Mouse (Mus musculus) CH12.LX (cell line): ENCODE data around the gene Sp7. TPM values are rescaled to one million over a fixed set of nuclear protein-coding genes. Genes with fewer than 3 reads are reported as not detected.

ENCODE experiments used
- DNase-seq: peaks from one replicate; pipeline ENCODE4 v3.0.0-alpha.2; 2013; ENCODE audit errors: extremely low read depth
- H3K27ac ChIP-seq: 2 replicates; pipeline ENCODE4 v1.5.1; 2012; ENCODE audit warnings: low read depth, mild to moderate bottlenecking, control low read depth, moderate library complexity; ENCODE audit not compliant: insufficient read depth
- H3K27me3 ChIP-seq: replicated peaks from 2 replicates; pipeline ENCODE3; 2012; ENCODE audit warnings: inconsistent platforms
- H3K36me3 ChIP-seq, 2 experiments: replicated peaks in 1 of 2; 2 replicates each; pipeline versions ENCODE3 to v1.6.1; 2012; ENCODE audit warnings: inconsistent platforms in 1 of 2, low read length in 1 of 2, mild to moderate bottlenecking in 1 of 2, mixed read lengths in 1 of 2, moderate library complexity in 1 of 2; ENCODE audit not compliant: control insufficient read depth in 1 of 2, insufficient read depth in 1 of 2
- H3K4me1 ChIP-seq, 2 experiments: 2 replicates each; pipeline ENCODE4 v1.6.1; 2012; ENCODE audit warnings: inconsistent platforms in 1 of 2, moderate library complexity in 1 of 2; ENCODE audit not compliant: insufficient read depth in 2 of 2, control insufficient read depth in 1 of 2
- H3K4me2 ChIP-seq: 2 replicates; pipeline ENCODE4 v1.6.1; 2012; ENCODE audit warnings: low read depth, mild to moderate bottlenecking, control low read depth; ENCODE audit not compliant: poor library complexity, insufficient read depth, severe bottlenecking
- H3K4me3 ChIP-seq, 3 experiments: fragments of 150-350 bp in 1 of 3; sonication (generic) in 1 of 3; replicated peaks in 1 of 3; 2 replicates each; pipeline versions ENCODE3 to v1.5.1; 2011 to 2012; ENCODE audit warnings: low read depth in 2 of 3, low read length in 2 of 3, mild to moderate bottlenecking in 2 of 3, moderate library complexity in 2 of 3, control low read depth in 1 of 3, improper control_type of control experiment in 1 of 3, inconsistent platforms in 1 of 3, mixed read lengths in 1 of 3; ENCODE audit not compliant: poor library complexity in 1 of 3
- H3K79me2 ChIP-seq: replicated peaks from 2 replicates; pipeline ENCODE4 v1.6.1; 2012; ENCODE audit warnings: mild to moderate bottlenecking, moderate library complexity; ENCODE audit not compliant: control insufficient read depth, poor library complexity, insufficient read depth, severe bottlenecking; ENCODE audit errors: extremely low read depth
- H3K9ac ChIP-seq: 2 replicates; pipeline ENCODE4 v1.6.1; 2012; ENCODE audit warnings: low read depth, mild to moderate bottlenecking, control low read depth, moderate library complexity; ENCODE audit not compliant: insufficient read depth
- H3K9me3 ChIP-seq: replicated peaks from 2 replicates; pipeline ENCODE3; 2012; ENCODE audit warnings: low read length, inconsistent platforms, mixed read lengths
- BHLHE40 ChIP-seq: IDR thresholded peaks from 2 replicates; pipeline ENCODE4 v1.6.1; 2011; ENCODE audit warnings: mild to moderate bottlenecking, low read depth, low read length, improper control_type of control experiment
- CHD1 ChIP-seq: IDR thresholded peaks from 2 replicates; pipeline ENCODE4 v1.6.1; 2012; ENCODE audit warnings: low read depth, low read length, improper control_type of control experiment, inconsistent platforms
- CHD2 ChIP-seq: IDR thresholded peaks from 2 replicates; pipeline ENCODE4 v1.6.1; 2011; ENCODE audit warnings: low read length, improper control_type of control experiment
- CTCF ChIP-seq, 2 experiments: IDR thresholded peaks in 1 of 2; conservative IDR thresholded peaks in 1 of 2; 2 replicates each; pipeline ENCODE4 v1.5.1; 2011 to 2012; ENCODE audit warnings: low read depth in 2 of 2, low read length in 2 of 2, improper control_type of control experiment in 1 of 2, inconsistent platforms in 1 of 2, mild to moderate bottlenecking in 1 of 2, moderate library complexity in 1 of 2
- ELF1 ChIP-seq: IDR thresholded peaks from 2 replicates; pipeline ENCODE4 v1.6.1; 2014; ENCODE audit warnings: low read depth, mild to moderate bottlenecking, inconsistent platforms, low read length, improper control_type of control experiment
- EP300 ChIP-seq: IDR thresholded peaks from 2 replicates; pipeline ENCODE4 v1.6.1; 2011; ENCODE audit warnings: low read length, improper control_type of control experiment
- ETS1 ChIP-seq: conservative IDR thresholded peaks from 2 replicates; pipeline ENCODE4 v1.6.1; 2012; ENCODE audit warnings: low read depth, mild to moderate bottlenecking, inconsistent platforms, low read length, improper control_type of control experiment, moderate library complexity
- GABPA ChIP-seq: IDR thresholded peaks from 2 replicates; pipeline ENCODE4 v1.6.1; 2012; ENCODE audit warnings: low read depth, low read length, improper control_type of control experiment, inconsistent platforms; ENCODE audit not compliant: insufficient replicate concordance
- HCFC1 ChIP-seq: IDR thresholded peaks from 2 replicates; pipeline ENCODE4 v1.6.1; 2012; ENCODE audit warnings: low read depth, mild to moderate bottlenecking, inconsistent platforms, low read length, improper control_type of control experiment
- IRF4 ChIP-seq: IDR thresholded peaks from 2 replicates; pipeline ENCODE4 v1.6.1; 2014; ENCODE audit warnings: low read depth, mild to moderate bottlenecking, inconsistent platforms, low read length, improper control_type of control experiment
- JUN ChIP-seq: IDR thresholded peaks from 2 replicates; pipeline ENCODE4 v1.6.1; 2011; ENCODE audit warnings: low read depth, mild to moderate bottlenecking, low read length, improper control_type of control experiment, moderate library complexity; ENCODE audit not compliant: insufficient read depth
- JUND ChIP-seq: conservative IDR thresholded peaks from 2 replicates; pipeline ENCODE4 v1.6.1; 2011; ENCODE audit warnings: low read depth, low read length, improper control_type of control experiment
- KAT2A ChIP-seq: IDR thresholded peaks from 2 replicates; pipeline ENCODE4 v1.6.1; 2012; ENCODE audit warnings: low read length, improper control_type of control experiment, inconsistent platforms; ENCODE audit not compliant: insufficient replicate concordance
- MAFK ChIP-seq: IDR thresholded peaks from 2 replicates; pipeline ENCODE4 v1.6.1; 2011; ENCODE audit warnings: low read length, improper control_type of control experiment; ENCODE audit not compliant: insufficient replicate concordance
- MEF2A ChIP-seq: IDR thresholded peaks from 2 replicates; pipeline ENCODE4 v1.6.1; 2014; ENCODE audit warnings: low read depth, mild to moderate bottlenecking, inconsistent platforms, low read length, improper control_type of control experiment, borderline replicate concordance
- NELFE ChIP-seq: IDR thresholded peaks from 2 replicates; pipeline ENCODE4 v1.6.1; 2011; ENCODE audit warnings: low read depth, low read length, improper control_type of control experiment
- NRF1 ChIP-seq: IDR thresholded peaks from 2 replicates; pipeline ENCODE4 v1.6.1; 2014; ENCODE audit warnings: low read depth, mild to moderate bottlenecking, inconsistent platforms, low read length, improper control_type of control experiment, moderate library complexity
- PAX5 ChIP-seq: IDR thresholded peaks from 2 replicates; pipeline ENCODE4 v1.6.1; 2012; ENCODE audit warnings: low read length, inconsistent platforms, mixed read lengths
- POLR2AphosphoS2 ChIP-seq: IDR thresholded peaks from 2 replicates; pipeline ENCODE4 v1.6.1; 2011; ENCODE audit warnings: low read depth, low read length, improper control_type of control experiment
- RAD21 ChIP-seq: IDR thresholded peaks from 2 replicates; pipeline ENCODE4 v1.6.1; 2011; ENCODE audit warnings: low read depth, mild to moderate bottlenecking, low read length, improper control_type of control experiment, moderate library complexity
- RCOR1 ChIP-seq: conservative IDR thresholded peaks from 2 replicates; pipeline ENCODE4 v1.6.1; 2012; ENCODE audit warnings: low read depth, mild to moderate bottlenecking, inconsistent platforms, low read length, improper control_type of control experiment
- SMC3 ChIP-seq: IDR thresholded peaks from 2 replicates; pipeline ENCODE4 v1.6.1; 2011; ENCODE audit warnings: low read depth, low read length, improper control_type of control experiment
- TBP ChIP-seq: conservative IDR thresholded peaks from 2 replicates; pipeline ENCODE4 v1.6.1; 2011; ENCODE audit warnings: low read depth, low read length, improper control_type of control experiment
- TCF12 ChIP-seq: IDR thresholded peaks from 2 replicates; pipeline ENCODE4 v1.6.1; 2014; ENCODE audit warnings: low read depth, mild to moderate bottlenecking, inconsistent platforms, low read length, improper control_type of control experiment
- UBTF ChIP-seq: IDR thresholded peaks from 2 replicates; pipeline ENCODE4 v1.6.1; 2012; ENCODE audit warnings: low read depth, mild to moderate bottlenecking, inconsistent platforms, low read length, improper control_type of control experiment, moderate library complexity
- USF2 ChIP-seq: conservative IDR thresholded peaks from 2 replicates; pipeline ENCODE4 v1.6.1; 2011; ENCODE audit warnings: low read depth, low read length, improper control_type of control experiment
- ZC3H11A ChIP-seq: IDR thresholded peaks from 2 replicates; pipeline ENCODE4 v1.6.1; 2012; ENCODE audit warnings: low read depth, mild to moderate bottlenecking, inconsistent platforms, low read length, improper control_type of control experiment
- ZMIZ1 ChIP-seq: IDR thresholded peaks from 2 replicates; pipeline ENCODE4 v1.6.1; 2012; ENCODE audit warnings: low read depth, mild to moderate bottlenecking, inconsistent platforms, low read length, improper control_type of control experiment
- ZNF384 ChIP-seq: IDR thresholded peaks from 2 replicates; pipeline ENCODE4 v1.6.1; 2012; ENCODE audit warnings: low read depth, low read length, improper control_type of control experiment, inconsistent platforms
- dilution Hi-C: fragments of 300-500 bp; cut with MboI; formaldehyde crosslinking; loops from 2 replicates; pipeline ENCODE4 v1.14.3; 2020; ENCODE audit warnings: low sequenced_read_pairs; ENCODE audit not compliant: extremely low pct_unique_long_range_greater_than_20kb, extremely low pct_ligation_motif_present
- in situ Hi-C: fragments of 300-500 bp; cut with MboI; formaldehyde crosslinking; loops from 3 replicates; pipeline ENCODE4 v1.14.3; 2019; ENCODE audit warnings: low sequenced_read_pairs, low pct_ligation_motif_present, low pct_unique_long_range_greater_than_20kb, mixed read lengths
- polyA plus RNA-seq: library from polyadenylated mRNA; unstranded; fragments of >175 nt; gene quantifications from 2 replicates; pipeline ENCODE4 v1.2.1, GENCODE M21; 2012; ENCODE audit warnings: low read depth; ENCODE audit not compliant: insufficient read length
- total RNA-seq, 2 experiments: library from RNA; depleted of rRNA; stranded (reverse); fragments of 300-350 nt in 1 of 2; fragments of >200 nt in 1 of 2; gene quantifications; 2 replicates each; pipeline ENCODE4 v1.2.3; 2012 to 2014

Sp7 gene
- total and polyA plus RNA-seq, 3 experiments = not detected

DNA sequence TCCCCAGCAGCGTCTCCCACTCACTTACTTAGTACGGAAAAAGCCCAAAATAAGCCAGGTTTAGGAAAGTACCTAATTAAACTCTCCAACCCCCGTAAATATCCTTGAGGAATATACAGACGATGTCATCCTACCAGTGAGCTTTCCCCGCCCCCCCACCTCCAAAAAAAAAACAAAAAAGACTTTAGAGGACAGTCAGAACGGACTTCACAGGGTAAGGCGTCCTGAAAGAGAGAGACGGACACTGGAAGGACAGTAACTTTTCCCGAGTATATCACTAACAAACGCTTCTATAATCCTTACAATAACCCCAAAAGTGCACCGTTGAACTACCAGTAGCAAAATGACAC, 16.1 kb downstream of the Sp7 start:
- TF ChIP-seq ZC3H11A = no peak
- no peak for TF ChIP-seq BHLHE40
- peak; percentile 9; the same call in 1 of the 2 replicates for TF ChIP-seq TBP
- peak; percentile 93 for TF ChIP-seq ZNF384
- TF ChIP-seq CTCF (conservative IDR thresholded peaks at IDR 0.05 in 1 of 2, IDR thresholded peaks at IDR 0.05 in 1 of 2; ENCODE audit: low read depth in 2 of 2, low read length in 2 of 2) = 0 out of 4 replicates have a peak, but pooled peaks of 1 of the 2 experiments have one; percentile 4
- H3K4me1 ChIP-seq = peaks cover 3 to 17% of the 10 kb centered on the region in 2 experiments; a peak in 3 of 4 replicates
- no peak for DNase-seq
- peak overlapping the region; percentile 53 to 82 (median 70) for H3K4me3 ChIP-seq
- peak overlapping the region; percentile 92 for H3K4me2 ChIP-seq
- peaks cover 3% of the 10 kb centered on the region for H3K27me3 ChIP-seq
- dilution Hi-C loops = no loop called here
- peak overlapping the region; percentile 77 for H3K9ac ChIP-seq
- H3K79me2 ChIP-seq = peaks cover 15% of the 10 kb centered on the region
- H3K9me3 ChIP-seq = peaks cover 9% of the 10 kb centered on the region
- peaks cover 17 to 25% of the 10 kb centered on the region in 2 experiments for H3K36me3 ChIP-seq
- in situ Hi-C loops = no loop called here
- H3K27ac ChIP-seq = no peak overlapping the region

- peak within 1 kb of the TSS; percentile 86 for H3K9ac ChIP-seq
- H3K4me2 ChIP-seq = peak within 1 kb of the TSS; percentile 92
- peaks cover 3% of the 10 kb centered on the region for H3K27me3 ChIP-seq
- peaks cover 15% of the 10 kb centered on the region for H3K79me2 ChIP-seq
- peaks cover 3 to 17% of the 10 kb centered on the region in 2 experiments; a peak in 3 of 4 replicates for H3K4me1 ChIP-seq
- H3K4me3 ChIP-seq = peak within 1 kb of the TSS; percentile 80 to 98 (median 82)
- peak; percentile 98 for DNase-seq
- H3K27ac ChIP-seq = peak within 1 kb of the TSS; percentile 33
- peaks cover 3% of the 10 kb centered on the region for H3K9me3 ChIP-seq
- peaks cover 23 to 31% of the 10 kb centered on the region in 2 experiments for H3K36me3 ChIP-seq
- dilution Hi-C loops = no loop called here
- in situ Hi-C loops = no loop called here
- TF ChIP-seq NRF1 (peak; percentile 59), SMC3 (peak; percentile 29), IRF4 (peak; percentile 80), ZNF384 (no peak), BHLHE40 (peak; percentile 25; the same call in 1 of the 2 replicates), NELFE (peak; percentile 87), CTCF (conservative IDR thresholded peaks at IDR 0.05 in 1 of 2, IDR thresholded peaks at IDR 0.05 in 1 of 2; ENCODE audit: low read depth in 2 of 2, low read length in 2 of 2) (peak; percentile 70 to 92), ETS1 (peak; percentile 52; the same call in 1 of the 2 replicates), EP300 (no peak; the same call in 1 of the 2 replicates), CHD1 (no peak; the same call in 1 of the 2 replicates), JUND (no peak), RAD21 (no peak; the same call in 1 of the 2 replicates), CHD2 (peak; percentile 44), ZMIZ1 (peak; percentile 43; the same call in 1 of the 2 replicates), RCOR1 (peak; percentile 61; the same call in 1 of the 2 replicates), POLR2AphosphoS2 (no peak), TCF12 (peak; percentile 90), ELF1 (peak; percentile 99), JUN (no peak), TBP (peak; percentile 77), KAT2A (peak; percentile 88), MEF2A (peak; percentile 88), USF2 (no peak), UBTF (peak; percentile 76; the same call in 1 of the 2 replicates), PAX5 (no peak), HCFC1 (peak; percentile 93), MAFK (no peak; the same call in 1 of the 2 replicates), GABPA (peak; percentile 18; the same call in 1 of the 2 replicates)
Measured at GRCm38 (mm10) chr15:102350138-102350941, 16.6 kb downstream of the Sp7 start, which contains the start of gene Aaas. Gene Aaas (minus strand): TSS chr15:102350771.
